Mouse (Mus musculus) spleen, postnatal 4 days (tissue): ENCODE data around the gene Atxn1.
A peak's percentile ranks its signal among the peaks of the same experiment; 100 is the strongest.

Source experiments
- DNase-seq, 2 experiments: peaks; one replicate each; pipeline ENCODE4 v3.0.0; 2022; ENCODE audit warnings: low spot score in 2 of 2

Gene Atxn1

DNA sequence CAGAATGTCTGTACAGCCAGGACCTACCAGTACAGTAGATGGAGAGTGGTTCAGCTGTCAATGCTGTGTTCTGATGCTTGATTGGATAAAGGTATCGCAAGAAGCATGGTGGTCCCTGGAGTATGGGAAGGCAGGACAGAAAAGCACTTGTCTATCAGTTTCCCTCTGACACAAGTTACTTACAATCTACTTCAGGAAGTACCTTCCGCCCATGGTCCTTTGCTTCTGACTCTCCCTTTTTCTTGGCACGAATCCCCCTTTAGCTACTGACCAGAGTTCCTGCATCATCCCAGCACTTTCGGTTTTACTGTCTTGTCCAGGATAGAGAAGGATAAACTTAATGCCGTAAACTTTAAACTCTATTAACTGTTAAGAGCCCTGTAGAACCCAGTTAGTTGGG is 283.6 kb downstream of the Atxn1 start:
- DNase-seq = no peak

DNA sequence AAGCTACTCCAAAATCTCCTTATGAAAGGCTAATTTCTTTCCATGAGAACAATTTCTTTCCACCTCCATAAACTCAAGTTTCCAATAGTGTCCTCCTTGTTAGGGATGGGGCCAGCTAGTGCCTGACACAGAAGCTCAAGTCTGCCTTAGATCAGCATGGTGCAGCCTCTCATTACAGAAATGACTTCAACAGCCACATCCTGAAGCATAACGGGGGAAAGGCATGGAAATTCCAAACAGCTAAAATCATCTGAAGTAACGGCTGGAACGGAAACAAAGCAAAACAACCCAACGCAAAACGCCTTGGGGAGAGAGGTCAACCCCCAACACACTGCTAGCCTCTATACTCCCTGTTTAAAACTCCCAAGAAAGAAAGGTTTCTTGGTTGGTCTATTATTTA is 284.2 kb downstream of the Atxn1 start:
- no peak for DNase-seq

DNA sequence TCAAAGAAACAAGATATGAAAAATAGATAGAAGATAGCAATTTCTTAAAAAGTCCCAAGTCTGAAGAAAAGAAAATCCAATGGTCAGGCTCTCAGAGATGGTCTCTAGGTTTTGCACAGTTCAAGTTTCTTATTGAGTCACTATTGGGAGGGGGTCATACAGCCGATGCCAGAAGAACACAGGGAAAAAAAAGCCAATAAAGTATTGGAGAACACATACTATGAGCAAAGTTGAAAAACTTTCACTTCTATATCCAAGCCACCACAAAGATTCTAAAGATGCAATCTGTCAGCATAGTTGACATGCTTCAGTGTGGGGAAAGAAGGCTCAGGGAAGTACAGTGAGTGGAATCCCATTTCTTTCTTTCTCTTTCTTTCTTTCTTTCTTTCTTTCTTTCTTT is 285.7 kb downstream of the Atxn1 start:
- no peak for DNase-seq

DNA sequence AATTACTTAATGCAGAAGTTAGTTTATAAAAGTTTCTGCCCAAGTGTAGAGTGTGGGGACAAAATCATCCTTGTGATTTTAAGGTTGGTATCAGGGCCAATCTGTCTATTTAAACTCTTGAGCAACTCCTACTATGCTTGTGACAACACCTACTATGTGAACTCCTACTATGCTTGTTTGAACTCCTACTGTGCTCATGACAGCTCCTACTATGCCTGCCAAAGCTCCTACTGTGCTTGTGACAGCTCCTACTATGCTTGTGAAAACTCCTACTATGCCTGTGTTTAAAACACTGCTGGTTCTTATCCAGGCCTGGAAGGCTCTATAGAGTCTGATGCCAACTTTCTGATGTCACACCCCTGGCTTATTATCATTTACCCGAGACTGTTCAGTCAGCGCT is 292.2 kb downstream of the Atxn1 start:
- DNase-seq = no peak

DNA sequence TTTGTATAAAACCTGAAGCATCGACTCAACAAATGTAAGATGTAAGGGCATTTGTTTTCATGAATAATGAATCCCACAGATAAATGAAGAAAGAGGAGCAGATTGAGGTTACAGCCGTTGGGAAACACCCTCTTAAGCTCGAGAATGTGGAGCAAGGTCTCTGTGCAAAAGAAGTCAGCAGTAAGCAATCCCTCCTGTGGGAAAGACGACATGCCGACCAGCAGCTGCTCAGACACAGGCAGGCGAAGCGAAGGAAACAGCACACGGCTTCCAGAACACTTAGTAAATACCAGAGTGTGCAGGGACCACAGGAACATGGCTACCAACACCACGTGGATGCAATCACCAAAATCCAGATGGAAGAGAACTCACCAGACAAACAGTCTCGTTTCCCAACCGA is 294.8 kb downstream of the Atxn1 start:
- DNase-seq = no peak

DNA sequence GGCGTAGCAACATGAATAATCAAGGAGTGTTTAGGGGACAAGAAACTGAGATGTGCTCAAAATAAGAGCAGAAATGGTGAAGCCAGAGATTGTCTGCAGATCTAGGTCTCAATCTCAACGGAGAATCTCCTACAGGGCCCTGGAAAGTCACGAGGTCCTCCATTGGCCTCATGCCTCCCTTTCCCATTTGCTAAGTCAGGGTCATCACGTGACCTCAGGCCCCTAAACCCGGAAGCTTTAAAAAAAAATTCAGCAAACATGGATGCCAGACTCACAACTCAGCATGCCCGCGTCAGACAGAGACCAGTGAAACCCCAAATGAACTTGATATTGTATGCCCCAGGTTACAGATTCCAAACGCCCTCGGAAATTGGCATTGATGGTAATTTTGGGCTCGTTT is 302.0 kb downstream of the Atxn1 start:
- DNase-seq = no peak

DNA sequence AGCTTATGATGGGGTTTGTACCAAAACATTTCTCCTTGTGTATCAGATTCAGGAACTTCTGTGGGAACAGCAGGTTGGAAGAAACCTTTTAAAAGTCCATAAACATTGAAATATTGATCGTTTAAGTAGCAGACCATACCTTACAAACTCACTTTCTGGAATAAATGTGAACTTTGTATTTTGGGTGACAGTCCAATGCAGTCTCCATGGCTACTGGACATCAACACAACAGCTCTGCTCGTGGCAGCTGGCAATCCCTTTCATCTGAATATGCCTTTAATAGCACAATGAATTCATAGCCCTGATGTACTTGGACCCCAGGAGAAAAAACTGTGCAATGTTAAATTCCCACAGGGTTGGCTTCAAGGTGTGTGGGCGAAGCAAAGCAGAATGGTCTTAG is 302.6 kb downstream of the Atxn1 start:
- DNase-seq = no peak

DNA sequence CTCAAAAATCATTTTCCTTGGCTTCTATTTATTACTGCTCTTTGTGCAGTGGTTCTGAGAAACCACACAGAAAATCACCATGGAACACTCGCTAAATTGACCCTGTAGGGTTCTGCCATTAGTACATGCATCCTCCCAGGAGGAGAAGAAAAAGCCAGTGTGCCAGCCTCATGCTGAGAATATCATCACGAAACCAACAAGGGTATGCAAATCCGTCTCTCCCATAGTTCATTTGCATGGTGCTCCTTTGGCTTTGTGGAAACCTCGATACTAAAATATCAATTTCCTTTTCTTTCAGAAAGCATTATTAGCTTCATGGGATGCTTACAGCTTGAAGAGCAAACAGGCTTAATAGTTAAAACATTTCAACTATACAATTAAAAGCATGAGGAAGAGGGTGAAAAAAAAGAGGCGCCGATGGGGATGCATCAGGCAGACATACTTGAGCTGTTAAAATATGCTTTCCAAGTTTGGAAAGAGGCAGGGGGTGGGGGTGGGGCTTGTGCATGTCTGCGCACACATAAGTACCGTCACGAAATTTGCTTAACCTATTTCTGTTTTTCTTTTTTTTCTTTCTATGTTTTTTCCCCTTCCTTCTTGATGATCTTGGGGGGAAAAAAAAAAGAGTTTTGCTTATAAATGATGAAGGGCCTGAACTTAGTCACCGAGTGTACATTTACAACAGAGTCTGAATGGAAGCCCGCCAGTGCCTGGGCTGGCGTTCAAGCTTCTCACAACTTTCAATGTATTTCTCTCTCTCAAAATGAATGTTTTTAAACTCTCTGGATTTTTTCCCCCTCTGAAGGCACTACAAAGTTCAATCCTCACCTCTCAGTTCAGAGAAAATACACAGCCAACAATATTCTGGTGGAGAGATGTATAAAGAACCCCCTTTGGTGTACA is 303.3 kb downstream of the Atxn1 start:
- DNase-seq = no peak

DNA sequence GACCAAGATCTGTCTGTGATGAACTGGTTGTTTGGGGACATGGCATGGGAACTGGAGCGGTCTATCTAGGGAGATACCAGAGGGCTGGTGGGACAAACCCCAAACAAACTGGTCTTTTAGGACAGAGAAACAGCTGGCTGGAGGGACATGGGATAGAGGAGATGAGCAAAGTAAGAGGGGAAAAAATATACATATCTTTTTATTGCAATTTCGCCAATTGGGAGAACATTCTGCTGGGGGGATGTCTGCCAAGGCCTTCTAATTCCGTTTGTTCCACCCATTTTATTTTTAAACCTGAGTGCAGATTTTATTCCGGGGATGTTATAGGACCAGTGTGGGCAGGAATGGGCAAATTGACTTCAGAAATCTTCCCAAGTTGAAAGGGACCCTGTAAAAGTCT is 305.0 kb downstream of the Atxn1 start:
- no peak for DNase-seq

DNA sequence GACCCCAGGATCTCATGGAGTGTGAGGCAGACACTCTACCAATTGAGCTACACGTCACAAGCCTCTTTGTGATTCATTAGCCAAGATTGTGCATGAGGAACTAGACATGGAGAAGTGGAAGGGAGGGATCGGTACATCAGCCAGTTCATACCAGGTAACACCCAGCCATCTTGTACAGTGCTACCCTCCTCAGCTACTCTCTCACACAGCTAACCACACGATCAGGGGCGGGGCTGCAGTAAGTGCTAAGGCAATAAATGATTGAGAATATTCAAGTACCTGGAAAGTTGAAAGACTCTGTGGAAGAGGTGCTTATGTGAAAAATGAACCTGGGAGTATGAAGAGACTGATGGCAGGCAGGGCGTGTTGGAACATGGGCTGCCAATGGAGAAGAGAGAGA is 306.5 kb downstream of the Atxn1 start:
- no peak for DNase-seq

DNA sequence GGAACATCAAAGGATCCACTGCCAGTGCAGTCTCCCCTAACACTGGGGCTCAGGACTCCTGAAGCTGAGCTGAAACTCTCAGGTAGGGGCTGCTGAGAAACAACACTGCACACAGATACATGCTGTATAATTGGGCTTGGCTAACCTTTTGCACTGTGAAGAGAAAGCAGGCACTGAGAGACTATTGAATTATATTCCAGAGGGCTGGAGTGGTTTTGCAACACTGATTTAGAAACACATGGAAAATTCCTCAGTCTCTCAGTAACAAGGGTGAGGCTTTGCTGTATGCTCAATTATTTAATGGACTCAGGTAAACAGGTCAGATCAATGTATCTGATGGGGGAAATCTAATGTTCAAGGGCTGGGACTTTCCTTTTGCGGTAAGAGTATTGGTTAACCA is 307.6 kb downstream of the Atxn1 start:
- DNase-seq = no peak

DNA sequence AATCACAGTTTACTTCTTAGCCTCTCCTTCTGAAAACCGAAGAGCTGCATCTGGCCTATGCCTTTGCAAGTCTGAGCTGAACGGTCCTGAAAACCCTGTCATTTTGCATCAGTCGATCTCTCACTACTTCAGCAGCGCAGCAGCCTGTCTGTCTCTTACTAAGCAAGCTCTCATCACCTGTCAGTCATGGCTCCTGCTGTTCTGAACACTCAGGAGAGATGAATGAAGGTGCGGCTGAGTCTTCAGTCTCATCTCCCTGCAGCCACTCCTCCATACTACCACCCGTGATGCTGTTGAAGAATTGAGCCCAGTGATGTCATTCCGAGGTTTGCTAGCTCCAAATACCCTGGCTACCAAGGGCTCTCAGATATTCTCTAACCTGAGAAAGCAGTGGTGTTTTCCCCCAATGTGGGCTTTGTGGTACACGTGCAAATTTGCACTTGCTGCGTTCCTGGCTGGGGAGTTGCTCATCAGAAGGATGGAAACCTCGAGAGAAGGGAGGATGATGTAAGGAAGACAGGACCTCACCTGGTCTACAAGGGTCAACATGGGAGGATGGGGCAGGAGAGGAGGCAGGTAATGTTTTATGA is 313.1 kb downstream of the Atxn1 start:
- no peak for DNase-seq

DNA sequence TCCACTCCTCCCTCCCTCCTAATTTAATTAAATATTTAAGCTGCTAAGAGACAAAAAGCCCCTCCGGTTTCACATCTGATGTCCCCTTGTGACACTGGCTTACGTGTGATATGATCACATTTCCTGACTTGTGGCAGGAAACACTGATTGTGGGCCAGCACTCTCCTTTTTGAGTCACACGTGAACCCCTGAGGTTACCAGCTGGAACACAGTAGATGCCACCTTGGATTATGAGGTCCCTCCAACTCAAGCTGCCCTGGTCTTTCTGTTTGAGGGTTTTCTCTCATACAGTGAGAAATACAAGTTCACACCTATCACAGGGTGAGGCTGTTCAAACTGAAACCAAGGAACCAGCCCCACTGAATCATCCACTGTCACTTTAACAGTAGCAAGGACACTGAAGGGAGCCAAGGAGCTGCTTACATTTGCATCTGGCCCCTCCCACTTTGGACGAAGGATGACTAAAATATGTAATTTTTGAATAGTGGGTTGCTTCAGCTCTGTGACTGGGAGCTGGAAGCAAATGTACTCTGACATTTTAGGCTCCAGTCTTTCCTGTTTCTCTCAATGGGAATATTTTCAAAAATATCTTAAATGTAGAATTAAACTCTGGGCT is 315.5 kb downstream of the Atxn1 start:
- DNase-seq = no peak

DNA sequence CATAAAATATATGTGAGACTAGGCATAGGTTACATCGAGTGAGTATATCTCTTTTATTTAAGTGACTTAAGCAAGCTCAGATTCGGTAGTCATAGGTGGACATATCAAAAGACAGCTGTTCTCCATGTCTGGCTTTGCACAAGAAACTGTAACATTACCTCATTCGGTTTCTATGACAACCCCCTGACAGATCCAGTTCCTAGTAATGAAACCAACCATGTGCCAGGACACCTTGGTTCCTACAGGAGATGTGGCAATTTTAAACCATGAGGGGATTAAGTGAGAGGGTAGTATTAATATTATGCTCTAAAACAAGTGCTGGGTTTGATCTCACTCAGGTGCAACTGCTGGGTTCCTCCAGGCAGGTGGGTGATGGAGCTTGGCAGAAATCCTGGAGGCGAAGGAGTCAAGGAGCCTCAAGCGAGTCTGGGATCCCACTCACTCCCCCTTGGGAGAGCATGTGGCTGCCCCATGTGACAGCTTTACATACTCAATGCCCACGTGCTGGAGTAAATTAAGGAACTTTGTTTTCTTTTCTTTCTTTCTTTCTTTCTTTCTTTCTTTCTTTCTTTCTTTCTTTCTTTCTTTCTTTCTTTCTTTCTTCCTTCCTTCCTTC is 320.9 kb downstream of the Atxn1 start:
- no peak for DNase-seq

DNA sequence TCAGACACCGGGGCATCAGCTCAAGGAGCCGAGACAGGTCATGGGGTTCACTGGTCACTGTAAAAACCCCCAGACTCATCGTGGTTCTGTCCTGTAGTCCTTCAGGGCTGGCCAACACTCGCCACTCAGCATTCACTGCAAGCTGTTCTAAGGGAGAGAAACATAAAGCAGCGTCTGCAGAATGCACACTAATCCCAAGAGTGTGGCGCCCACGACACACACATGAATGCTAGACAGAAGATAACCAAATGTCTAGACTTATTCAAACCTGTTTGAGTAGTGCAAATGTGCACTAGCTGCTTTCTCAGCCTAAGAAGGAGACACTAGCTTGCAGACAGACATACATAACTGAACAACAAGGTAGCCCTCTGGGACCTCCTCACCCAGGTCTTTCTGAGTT is 321.9 kb downstream of the Atxn1 start:
- DNase-seq = no peak

DNA sequence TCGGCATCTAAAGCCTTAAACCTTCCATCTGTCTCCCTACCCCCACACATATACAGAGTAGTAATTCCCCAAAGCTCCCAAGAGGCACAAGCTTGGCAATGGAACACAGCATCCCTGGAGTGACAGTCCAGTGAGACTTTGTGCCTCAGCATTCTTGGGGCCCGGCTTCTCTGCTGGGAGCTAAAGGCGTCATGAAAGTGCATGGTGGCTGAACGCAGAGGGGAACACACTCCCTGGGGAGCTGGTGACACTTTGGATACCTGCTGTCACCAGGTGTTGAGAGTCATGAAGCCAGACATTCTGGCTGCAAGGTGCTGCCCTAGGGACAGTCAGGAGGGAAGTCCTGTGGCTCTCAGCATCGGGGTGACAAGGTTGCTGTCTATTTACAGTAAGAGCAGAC is 324.4 kb downstream of the Atxn1 start:
- no peak for DNase-seq

DNA sequence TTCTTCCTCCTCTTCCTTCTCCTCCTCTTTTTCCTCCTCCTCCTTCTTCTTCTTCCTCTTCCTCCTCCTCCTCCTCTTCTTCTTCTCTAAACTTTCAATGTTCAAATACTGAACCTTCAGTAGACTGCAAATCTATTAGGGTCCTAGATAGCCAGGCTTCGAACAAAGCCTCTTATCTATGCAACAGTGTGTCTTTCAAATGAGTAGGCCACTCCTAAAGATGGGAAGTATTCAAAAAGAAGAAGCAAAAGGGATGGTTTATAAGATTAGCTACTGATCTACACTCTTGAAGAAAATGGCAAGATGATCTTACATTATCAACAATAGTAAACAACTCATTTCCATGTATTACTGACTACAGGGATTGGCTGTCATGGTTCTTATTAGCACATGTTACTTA is 326.5 kb downstream of the Atxn1 start:
- DNase-seq = no peak

DNA sequence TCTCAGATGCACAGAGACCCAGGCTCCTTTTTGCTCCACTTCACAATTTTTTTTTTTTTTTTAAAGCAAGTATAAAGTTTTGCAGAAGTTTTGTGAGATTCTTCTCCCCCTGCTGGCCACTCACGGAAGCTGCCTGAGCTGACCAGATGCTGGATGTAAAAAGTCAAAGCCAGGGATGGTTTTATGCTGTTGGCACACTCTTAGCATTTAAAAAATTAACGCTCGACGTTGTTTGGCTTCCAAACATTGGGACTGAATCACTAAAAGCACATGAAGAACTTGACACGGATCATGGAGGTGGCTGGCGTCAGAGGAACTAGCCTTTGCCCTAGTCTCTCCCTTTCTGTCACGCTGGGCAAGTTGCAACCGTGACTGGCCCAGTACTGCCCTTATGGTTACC is 327.5 kb downstream of the Atxn1 start:
- peak; percentile 22 to 66 for DNase-seq

DNA sequence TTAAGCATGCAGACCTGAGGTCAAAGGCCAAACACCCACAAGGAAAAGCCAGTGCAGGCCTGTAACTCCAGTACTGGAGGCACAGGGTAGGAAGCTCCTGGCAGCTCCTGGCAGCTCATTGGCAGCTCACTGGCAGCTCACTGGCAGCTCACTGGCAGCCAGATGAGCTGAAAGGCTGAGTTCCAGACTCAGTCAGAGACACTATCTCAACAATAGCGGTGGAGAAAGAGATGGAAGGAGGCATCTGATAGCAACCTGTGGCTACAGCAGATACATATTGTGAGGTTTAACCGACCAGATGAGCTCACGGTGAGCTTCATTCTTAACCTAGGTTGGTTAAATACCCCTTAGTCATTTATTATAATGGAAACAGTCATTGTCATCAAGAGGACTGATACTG is 328.4 kb downstream of the Atxn1 start:
- no peak for DNase-seq

DNA sequence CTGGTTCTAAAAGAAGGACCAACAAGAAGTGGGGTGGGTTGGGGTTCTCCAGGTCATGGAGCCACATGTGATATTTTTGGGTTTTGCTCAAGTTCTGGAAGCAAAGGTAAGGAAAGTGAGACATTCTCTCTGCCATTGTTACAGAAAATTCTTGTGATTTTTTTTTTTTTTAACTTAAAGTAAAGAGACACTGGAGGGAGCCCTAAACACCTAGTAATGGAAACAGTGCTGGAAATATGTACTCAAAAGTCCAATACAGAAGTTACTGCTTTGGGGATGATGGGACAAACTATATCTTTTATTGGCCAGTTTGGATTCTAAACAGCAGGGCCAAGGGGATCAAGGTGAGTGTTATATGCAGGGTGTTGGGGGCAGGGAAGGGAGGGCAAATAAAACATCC is 330.9 kb downstream of the Atxn1 start:
- no peak for DNase-seq

DNA sequence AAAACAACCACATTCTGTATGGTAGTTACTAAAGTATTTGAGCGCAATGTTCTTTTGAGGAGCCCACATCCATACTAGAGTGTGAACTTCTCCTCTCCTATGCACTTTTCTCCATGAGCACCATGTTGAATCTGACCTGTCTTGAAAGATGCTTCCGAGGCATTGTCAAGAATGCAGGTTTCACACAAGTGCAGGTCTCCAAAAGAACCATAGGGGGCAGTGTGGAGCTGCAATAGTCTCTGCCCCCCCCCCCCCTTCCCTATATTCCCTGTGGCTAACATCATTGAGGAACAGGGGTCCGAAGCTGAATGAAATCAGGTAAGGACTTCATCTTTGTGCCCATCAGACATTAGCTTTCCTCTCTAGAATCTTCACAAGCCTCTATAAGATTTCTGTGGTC is 332.7 kb downstream of the Atxn1 start:
- DNase-seq = no peak

DNA sequence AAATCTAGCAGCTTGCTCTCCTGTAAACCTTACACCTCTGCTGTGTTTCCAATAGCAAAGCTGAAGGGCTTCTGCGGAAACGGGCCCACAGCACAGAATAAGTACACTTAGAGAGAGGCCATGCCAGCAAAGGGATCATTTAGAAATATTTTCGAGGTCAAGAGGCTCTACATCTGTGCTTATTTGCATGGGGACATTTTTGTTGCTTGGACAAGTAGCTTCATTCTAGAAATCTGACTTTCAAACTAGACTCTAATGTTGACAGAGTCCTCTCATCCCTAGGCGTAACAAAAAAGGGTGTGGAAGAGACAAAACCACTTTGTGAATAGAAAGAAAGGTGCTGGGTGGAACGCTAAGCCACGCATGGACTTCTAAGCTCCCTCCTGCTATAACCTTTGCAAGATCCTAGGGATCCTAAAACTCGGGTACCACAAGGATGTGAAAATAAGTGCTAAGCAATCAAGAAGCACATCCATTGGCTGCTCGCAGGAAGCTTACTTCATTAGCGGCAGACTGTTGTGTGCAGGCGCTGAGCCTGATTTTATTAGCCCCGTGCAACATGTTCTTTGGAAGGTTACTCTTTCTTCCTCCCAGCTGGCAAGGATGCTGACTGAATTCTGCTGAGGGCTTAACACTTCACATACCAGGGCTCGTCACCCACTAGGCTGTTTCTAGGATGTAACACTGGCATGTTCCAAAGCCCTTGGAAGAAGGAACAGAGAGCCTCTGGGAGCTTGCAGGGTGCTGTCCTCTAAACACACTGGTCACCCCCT is 334.1 kb downstream of the Atxn1 start:
- no peak for DNase-seq
